Mouse (Mus musculus) liver, postnatal 0 days (tissue): ENCODE measurements around the gene Lcn9. TPM values are rescaled to one million over a fixed set of nuclear protein-coding genes. Genes with fewer than 3 reads are reported as not detected.

Experiments used
- ATAC-seq: fragments of 200-750 bp; cut with Nextera tagmentation; 2 replicates; pipeline ENCODE4 v1.8.0; 2017; ENCODE audit warnings: mild to moderate bottlenecking, moderate library complexity
- DNase-seq: peaks from one replicate; pipeline ENCODE4 v3.0.0-alpha.2; 2016
- H3K27ac ChIP-seq: fragments of 300-500 bp; sonication (generic); 2 replicates; pipeline ENCODE4 v1.5.1; 2014; ENCODE audit warnings: antibody characterized with exemption, moderate library complexity, mild to moderate bottlenecking, low read depth
- H3K27me3 ChIP-seq: fragments of 300-500 bp; sonication (generic); 2 replicates; pipeline ENCODE4 v1.6.1; 2014; ENCODE audit warnings: low read length, control low read depth, mixed read lengths; ENCODE audit not compliant: insufficient read depth
- H3K36me3 ChIP-seq: fragments of 300-500 bp; sonication (generic); replicated peaks from 2 replicates; pipeline ENCODE4 v1.6.1; 2014; ENCODE audit warnings: mild to moderate bottlenecking, control low read depth, low read length, moderate library complexity, mixed read lengths; ENCODE audit not compliant: insufficient read depth
- H3K4me1 ChIP-seq: fragments of 300-500 bp; sonication (generic); 2 replicates; pipeline ENCODE4 v1.6.1; 2014; ENCODE audit warnings: antibody characterized with exemption, mild to moderate bottlenecking, control low read depth; ENCODE audit not compliant: insufficient read depth
- H3K4me2 ChIP-seq: fragments of 300-500 bp; sonication (generic); 2 replicates; pipeline ENCODE4 v1.6.1; 2014; ENCODE audit warnings: low read depth, mild to moderate bottlenecking, low read length, moderate library complexity, mixed read lengths
- H3K4me3 ChIP-seq: fragments of 300-500 bp; sonication (generic); 2 replicates; pipeline ENCODE4 v1.5.1; 2014; ENCODE audit warnings: low read depth, low read length
- H3K9ac ChIP-seq: fragments of 300-500 bp; sonication (generic); replicated peaks from 2 replicates; pipeline ENCODE4 v1.6.1; 2014; ENCODE audit warnings: mild to moderate bottlenecking, moderate library complexity
- H3K9me3 ChIP-seq: fragments of 300-500 bp; sonication (generic); 2 replicates; pipeline ENCODE4 v1.6.1; 2016; ENCODE audit warnings: mild to moderate bottlenecking, control low read depth, low read length, mixed read lengths
- CTCF ChIP-seq: sonication (generic); IDR thresholded peaks from 2 replicates; pipeline ENCODE4 v1.5.1; 2016; ENCODE audit warnings: antibody characterized with exemption, low read depth
- EP300 ChIP-seq: IDR thresholded peaks from 2 replicates; pipeline ENCODE4 v1.6.1; 2016; ENCODE audit warnings: antibody characterized with exemption, low read depth, mild to moderate bottlenecking
- WGBS: fragments of 180-500 bp; shearing (Covaris S2); extraction: QIAGEN DNeasy Blood & Tissue Kit; methylation state at CpG from one replicate; pipeline ENCODE4 v1.1.7; 2014; ENCODE audit not compliant: insufficient replicate concordance; 5-methylcytosine and 5-hydroxymethylcytosine counted together
- polyA plus RNA-seq: library from polyadenylated mRNA; unstranded; fragments of >200 nt; fragmentation: Nextera tagmentation; extraction: Ambion mirVana; gene quantifications from 2 replicates; pipeline ENCODE4 v1.2.1, GENCODE M21; 2015

Lcn9 gene
- polyA plus RNA-seq = not detected in 2 replicates

- Histone ChIP-seq H3K9me3 (no peaks in the 10 kb centered on the region), H3K27ac (no peak within 1 kb of the TSS), H3K4me2 (no peak within 1 kb of the TSS), H3K36me3 (no peaks in the 10 kb centered on the region), H3K4me3 (no peak within 1 kb of the TSS), H3K4me1 (no peaks in the 10 kb centered on the region), H3K27me3 (no peaks in the 10 kb centered on the region), H3K9ac (no peak within 1 kb of the TSS)
- ATAC-seq (no peak), DNase-seq (no peak)
- no peak for TF ChIP-seq EP300
- TF ChIP-seq CTCF = no peak
- 89% methylated on average over 1 of the region's 1 CpGs for WGBS
Observed at GRCm38 (mm10) chr2:25822806-25823205, at the start of gene Lcn9. Lcn9 (plus strand) TSS chr2:25823153.

GRCm38 (mm10) chr2:25773507-25773906 lies 49.4 kb upstream of the Lcn9 start:
- ATAC-seq = no peak
- WGBS = 87% methylated on average over 2 of the region's 2 CpGs

GRCm38 (mm10) chr2:25774640-25775039 lies 48.3 kb upstream of the Lcn9 start:
- H3K9ac ChIP-seq = no peak overlapping the region
- ATAC-seq (no peak), DNase-seq (no peak)
- no peaks in the 10 kb centered on the region for H3K4me1 ChIP-seq
- H3K4me2 ChIP-seq = no peak overlapping the region
- TF ChIP-seq EP300 (no peak), CTCF (no peak)
- no peaks in the 10 kb centered on the region for H3K27me3 ChIP-seq
- H3K9me3 ChIP-seq = no peaks in the 10 kb centered on the region
- no peaks in the 10 kb centered on the region for H3K36me3 ChIP-seq
- WGBS = 60% methylated on average over 2 of the region's 2 CpGs
- H3K4me3 ChIP-seq = no peak overlapping the region
- H3K27ac ChIP-seq = no peak overlapping the region

More at GRCm38 (mm10) chr2:25773507-25773906, 49.4 kb upstream of the Lcn9 start:
- Histone ChIP-seq H3K9ac (no peak overlapping the region), H3K27ac (no peak overlapping the region), H3K4me3 (no peak overlapping the region), H3K9me3 (no peaks in the 10 kb centered on the region), H3K36me3 (no peaks in the 10 kb centered on the region), H3K27me3 (no peaks in the 10 kb centered on the region), H3K4me2 (no peak overlapping the region), H3K4me1 (no peaks in the 10 kb centered on the region)
- no peak for DNase-seq
- TF ChIP-seq EP300 (no peak), CTCF (no peak)

GRCm38 (mm10) chr2:25775991-25776390 lies 47.0 kb upstream of the Lcn9 start:
- WGBS = 73% methylated on average over 3 of the region's 3 CpGs

GRCm38 (mm10) chr2:25776717-25777116 lies 46.2 kb upstream of the Lcn9 start, which contains the start of gene Lcn11:
Lcn11 (plus strand) TSS chr2:25777017.
- ATAC-seq = no peak
- DNase-seq = no peak
- WGBS = 68% methylated on average over 1 of the region's 1 CpGs
- Histone ChIP-seq H3K4me3 (no peak within 1 kb of the TSS), H3K27ac (no peak within 1 kb of the TSS), H3K9me3 (no peaks in the 10 kb centered on the region), H3K36me3 (no peaks in the 10 kb centered on the region), H3K4me1 (no peaks in the 10 kb centered on the region), H3K27me3 (no peaks in the 10 kb centered on the region), H3K4me2 (no peak within 1 kb of the TSS), H3K9ac (no peak within 1 kb of the TSS)
- TF ChIP-seq EP300 = no peak
- no peak for TF ChIP-seq CTCF

More at GRCm38 (mm10) chr2:25775991-25776390, 47.0 kb upstream of the Lcn9 start:
- H3K27me3 ChIP-seq = no peaks in the 10 kb centered on the region
- no peak overlapping the region for H3K27ac ChIP-seq
- no peak for ATAC-seq
- H3K36me3 ChIP-seq = no peaks in the 10 kb centered on the region
- no peaks in the 10 kb centered on the region for H3K9me3 ChIP-seq
- no peak overlapping the region for H3K4me3 ChIP-seq
- H3K9ac ChIP-seq = no peak overlapping the region
- DNase-seq = no peak
- H3K4me2 ChIP-seq = no peak overlapping the region
- no peak for TF ChIP-seq CTCF
- no peak for TF ChIP-seq EP300
- H3K4me1 ChIP-seq = no peaks in the 10 kb centered on the region

GRCm38 (mm10) chr2:25779076-25779475 lies 43.9 kb upstream of the Lcn9 start:
- ATAC-seq (no peak), DNase-seq (no peak)
- H3K27ac ChIP-seq = no peak overlapping the region

More at GRCm38 (mm10) chr2:25779076-25779475, 43.9 kb upstream of the Lcn9 start:
- Histone ChIP-seq H3K4me3 (no peak overlapping the region), H3K4me1 (no peaks in the 10 kb centered on the region), H3K27me3 (0 out of 2 replicates have a peak, but pooled peaks cover 1% of the 10 kb centered on the region), H3K9me3 (no peaks in the 10 kb centered on the region), H3K4me2 (no peak overlapping the region), H3K36me3 (no peaks in the 10 kb centered on the region), H3K9ac (no peak overlapping the region)
- TF ChIP-seq EP300 (no peak), CTCF (no peak)
- WGBS = 72% methylated on average over 9 of the region's 9 CpGs
